Mouse (Mus musculus) liver, embryonic 14.5 days (tissue): ENCODE measurements at regions not wholly inside any gene's neighbourhood (a gene's known extent, or its start where the extent isn't known, plus 50 kb on each side); places are given as distances from the start of the nearest gene placed in this dataset.

Experiments used
- ATAC-seq: fragments of 200-750 bp; cut with Nextera tagmentation; 2 replicates; pipeline ENCODE4 v1.8.0; 2017; ENCODE audit warnings: moderate number of reproducible peaks, mild to moderate bottlenecking, moderate library complexity; ENCODE audit not compliant: insufficient read depth
- DNase-seq, 3 experiments: peaks; one replicate each; pipeline ENCODE4 v3.0.0-alpha.2; 2012 to 2013; ENCODE audit warnings: low read depth in 3 of 3, low spot score in 3 of 3
- H3K27ac ChIP-seq: fragments of 300-500 bp; sonication (generic); 2 replicates; pipeline ENCODE4 v1.5.1; 2014; ENCODE audit warnings: moderate library complexity, mild to moderate bottlenecking, control low read depth, inconsistent platforms
- H3K27me3 ChIP-seq: fragments of 300-500 bp; sonication (generic); 2 replicates; pipeline ENCODE4 v1.6.1; 2014; ENCODE audit warnings: mild to moderate bottlenecking, low read length, moderate library complexity; ENCODE audit not compliant: control insufficient read depth, insufficient read depth
- H3K36me3 ChIP-seq: fragments of 300-500 bp; sonication (generic); replicated peaks from 2 replicates; pipeline ENCODE4 v1.6.1; 2014; ENCODE audit warnings: low read depth; ENCODE audit not compliant: control insufficient read depth, insufficient read depth
- H3K4me1 ChIP-seq, 2 experiments: fragments of 200-500 bp in 1 of 2; fragments of 300-500 bp in 1 of 2; sonication (generic) in 1 of 2; replicated peaks; 2 replicates each; pipeline ENCODE4 v1.6.1; 2012 to 2014; ENCODE audit warnings: antibody characterized with exemption in 1 of 2, inconsistent platforms in 1 of 2, low read length in 1 of 2; ENCODE audit not compliant: control insufficient read depth in 2 of 2, insufficient read depth in 2 of 2
- H3K4me2 ChIP-seq: fragments of 300-500 bp; sonication (generic); 2 replicates; pipeline ENCODE4 v1.6.1; 2014; ENCODE audit warnings: low read depth, mild to moderate bottlenecking, control low read depth, moderate library complexity
- H3K4me3 ChIP-seq, 2 experiments: fragments of 200-500 bp in 1 of 2; fragments of 300-500 bp in 1 of 2; sonication (generic) in 1 of 2; 2 replicates each; pipeline ENCODE4 v1.5.1; 2012 to 2014; ENCODE audit warnings: low read depth in 2 of 2, low read length in 2 of 2, mild to moderate bottlenecking in 2 of 2, control low read depth in 1 of 2, inconsistent platforms in 1 of 2, moderate library complexity in 1 of 2; ENCODE audit not compliant: insufficient read depth in 1 of 2
- H3K9ac ChIP-seq: fragments of 300-500 bp; sonication (generic); replicated peaks from 2 replicates; pipeline ENCODE4 v1.6.1; 2014; ENCODE audit warnings: mild to moderate bottlenecking, control low read depth, moderate library complexity
- H3K9me3 ChIP-seq: fragments of 300-500 bp; sonication (generic); 2 replicates; pipeline ENCODE4 v1.6.1; 2016; ENCODE audit warnings: low read length, mixed read lengths; ENCODE audit not compliant: control insufficient read depth
- CTCF ChIP-seq: IDR thresholded peaks from 2 replicates; pipeline ENCODE4 v1.5.1; 2016; ENCODE audit warnings: antibody characterized with exemption, low read depth, control low read depth
- EP300 ChIP-seq: IDR thresholded peaks from 2 replicates; pipeline ENCODE4 v1.6.1; 2016; ENCODE audit warnings: antibody characterized with exemption, low read depth
- WGBS: fragments of 180-500 bp; shearing (Covaris S2); extraction: QIAGEN DNeasy Blood & Tissue Kit; methylation state at CpG from one replicate; pipeline ENCODE4 v1.1.7; 2014; ENCODE audit not compliant: insufficient replicate concordance; 5-methylcytosine and 5-hydroxymethylcytosine counted together

DNA sequence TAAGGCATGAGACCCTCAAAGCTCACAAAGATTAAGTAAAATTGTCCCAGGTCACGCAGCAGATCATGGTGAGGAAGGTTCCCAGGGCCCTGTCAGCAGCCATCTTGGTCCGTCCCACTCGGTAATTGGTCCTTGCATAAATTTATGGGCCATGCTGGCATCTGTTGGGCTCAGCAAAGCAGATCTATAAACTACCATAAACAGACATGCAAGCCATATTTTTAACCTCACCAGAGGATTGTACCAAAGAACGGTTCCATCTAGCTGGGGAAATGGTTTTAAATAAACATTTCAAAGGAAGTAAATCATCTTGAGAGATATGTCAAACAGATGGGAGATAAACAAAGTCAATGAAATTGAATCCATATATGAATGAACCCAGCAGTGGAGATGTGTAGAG lies 237.1 kb upstream of the Mctp2 start:
- Histone ChIP-seq H3K4me2 (no peak overlapping the region), H3K4me1 (no peaks in the 10 kb centered on the region), H3K9me3 (no peaks in the 10 kb centered on the region), H3K9ac (no peak overlapping the region), H3K4me3 (no peak overlapping the region), H3K27me3 (no peaks in the 10 kb centered on the region), H3K36me3 (no peaks in the 10 kb centered on the region), H3K27ac (no peak overlapping the region)
- ATAC-seq (no peak), DNase-seq (no peak)
- WGBS: 60% methylated on average over 4 of the region's 4 CpGs
- TF ChIP-seq CTCF (no peak), EP300 (no peak)

DNA sequence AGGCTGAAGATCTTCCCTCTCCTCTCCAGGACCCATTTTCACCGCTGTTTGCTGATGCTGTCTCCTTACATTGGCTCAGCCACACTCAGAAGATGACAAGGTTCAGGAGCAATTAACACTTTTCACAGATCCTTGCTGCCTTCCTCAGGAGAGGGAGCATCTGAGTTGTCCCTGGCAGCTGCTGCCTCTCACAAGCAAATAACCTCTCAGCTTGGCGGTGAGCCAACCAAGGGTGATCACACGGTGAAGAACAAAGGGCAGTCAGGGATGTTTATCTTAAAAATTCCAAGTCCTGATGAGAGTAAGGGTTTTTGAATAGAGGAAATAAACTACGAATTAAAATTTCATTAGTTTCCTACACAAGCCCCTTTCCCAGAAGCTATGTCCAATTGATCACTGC lies 237.5 kb upstream of the Mctp2 start:
- H3K9me3 ChIP-seq: no peaks in the 10 kb centered on the region
- no peak overlapping the region for H3K4me3 ChIP-seq
- 28% methylated on average over 4 of the region's 4 CpGs for WGBS
- DNase-seq: no peak
- ATAC-seq: no peak
- H3K9ac ChIP-seq: no peak overlapping the region
- no peak overlapping the region for H3K27ac ChIP-seq
- H3K4me1 ChIP-seq: no peaks in the 10 kb centered on the region
- TF ChIP-seq CTCF: no peak
- no peak for TF ChIP-seq EP300
- H3K4me2 ChIP-seq: no peak overlapping the region
- H3K36me3 ChIP-seq: no peaks in the 10 kb centered on the region
- no peaks in the 10 kb centered on the region for H3K27me3 ChIP-seq

DNA sequence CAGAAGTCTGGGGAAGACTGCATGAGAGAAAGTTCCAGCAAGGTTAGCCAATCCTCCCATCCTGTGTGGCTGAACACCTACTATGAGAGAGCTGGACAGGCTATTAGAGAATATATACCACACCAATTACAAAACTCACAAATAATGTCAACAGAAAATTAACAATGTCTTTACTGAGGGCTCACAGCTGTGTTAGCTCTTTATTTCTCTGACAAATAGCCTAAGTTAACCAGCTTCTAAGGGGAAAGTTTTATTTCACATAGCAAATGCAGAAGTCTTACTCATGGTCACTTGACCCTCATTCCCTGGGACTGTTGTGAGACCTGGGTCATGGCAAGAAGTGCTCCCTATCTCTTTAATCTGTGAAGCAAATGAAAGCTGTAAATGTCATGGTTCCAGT lies 261.0 kb upstream of the Mctp2 start:
- no peak overlapping the region for H3K4me3 ChIP-seq
- no peak for DNase-seq
- no peak overlapping the region for H3K4me2 ChIP-seq

DNA sequence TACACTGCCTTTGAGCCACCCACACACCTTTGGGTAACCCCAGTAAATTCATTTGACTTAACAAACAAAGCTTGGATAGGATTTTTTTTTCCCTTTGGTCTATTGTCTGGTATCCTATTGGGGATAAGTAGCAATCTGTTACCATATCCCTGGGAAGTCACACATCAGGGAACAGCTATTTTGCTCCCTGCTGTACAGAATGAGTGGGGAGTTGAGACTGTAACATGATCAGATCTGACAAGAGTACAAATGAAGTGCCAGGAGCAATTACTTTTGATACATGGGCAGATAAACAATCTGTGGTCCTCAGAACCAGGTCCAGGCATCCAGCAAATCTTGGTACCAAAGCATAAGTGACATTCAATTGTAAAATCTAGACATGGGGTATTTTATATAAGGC lies 262.8 kb upstream of the Mctp2 start:
- H3K4me2 ChIP-seq: no peak overlapping the region
- H3K4me3 ChIP-seq: no peak overlapping the region
- no peak overlapping the region for H3K27ac ChIP-seq
- no peaks in the 10 kb centered on the region for H3K36me3 ChIP-seq
- DNase-seq (no peak), ATAC-seq (no peak)
- no peaks in the 10 kb centered on the region for H3K27me3 ChIP-seq
- H3K9me3 ChIP-seq: no peaks in the 10 kb centered on the region
- no peaks in the 10 kb centered on the region for H3K4me1 ChIP-seq
- no peak for TF ChIP-seq EP300
- no peak for TF ChIP-seq CTCF
- no peak overlapping the region for H3K9ac ChIP-seq

More for the DNA sequence above, 261.0 kb upstream of the Mctp2 start:
- no peaks in the 10 kb centered on the region for H3K27me3 ChIP-seq
- no peak for TF ChIP-seq EP300
- no peak overlapping the region for H3K9ac ChIP-seq
- no peaks in the 10 kb centered on the region for H3K9me3 ChIP-seq
- no peaks in the 10 kb centered on the region for H3K36me3 ChIP-seq
- no peak overlapping the region for H3K27ac ChIP-seq
- H3K4me1 ChIP-seq: no peaks in the 10 kb centered on the region
- ATAC-seq: no peak

DNA sequence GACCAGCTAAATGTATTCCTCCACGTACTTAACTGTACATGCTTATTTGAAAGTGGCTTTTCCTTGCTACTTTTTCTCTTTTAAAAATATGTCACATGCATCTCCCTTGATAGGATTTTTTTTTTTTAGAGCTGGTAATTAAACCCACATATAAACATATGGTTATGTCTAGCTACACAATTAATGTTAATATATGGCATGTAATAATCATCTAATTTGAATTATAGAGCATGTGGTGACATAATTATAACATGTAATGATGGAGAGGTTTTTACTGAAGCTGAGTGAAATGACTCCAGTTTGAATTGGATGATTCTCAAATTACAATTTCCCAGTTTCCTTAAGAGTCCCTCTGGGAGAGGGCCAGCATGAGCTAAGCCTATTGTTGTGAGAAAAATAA lies 267.9 kb upstream of the Mctp2 start:
- H3K4me1 ChIP-seq: no peaks in the 10 kb centered on the region
- no peak overlapping the region for H3K4me3 ChIP-seq
- DNase-seq (no peak), ATAC-seq (no peak)
- H3K4me2 ChIP-seq: no peak overlapping the region
- H3K36me3 ChIP-seq: no peaks in the 10 kb centered on the region
- no peak overlapping the region for H3K27ac ChIP-seq
- H3K9me3 ChIP-seq: no peaks in the 10 kb centered on the region
- no peak overlapping the region for H3K9ac ChIP-seq
- no peaks in the 10 kb centered on the region for H3K27me3 ChIP-seq
- WGBS: 62% methylated on average over 1 of the region's 1 CpGs
- no peak for TF ChIP-seq EP300
- no peak for TF ChIP-seq CTCF

DNA sequence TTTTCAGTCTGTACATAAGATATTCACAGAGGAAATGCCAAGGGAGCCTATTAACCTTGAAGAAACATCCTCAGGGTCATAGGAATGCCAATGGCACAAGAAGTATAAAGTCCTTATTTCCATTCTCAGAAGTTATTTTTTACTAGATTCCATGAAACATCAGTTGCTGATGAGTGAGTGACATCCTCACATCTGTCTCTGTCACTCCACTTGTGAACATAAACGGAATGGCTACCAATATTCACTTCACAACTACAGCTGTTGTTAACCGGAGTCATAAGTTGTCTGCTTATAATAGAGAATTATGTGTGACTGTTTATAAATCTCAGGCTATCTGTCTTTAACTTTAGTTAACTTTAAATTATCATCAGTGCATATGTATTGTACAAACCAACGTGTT lies 278.0 kb upstream of the Mctp2 start:
- WGBS: 49% methylated on average over 3 of the region's 3 CpGs
- no peak overlapping the region for H3K9ac ChIP-seq
- DNase-seq (no peak), ATAC-seq (no peak)
- H3K36me3 ChIP-seq: no peaks in the 10 kb centered on the region
- H3K4me2 ChIP-seq: no peak overlapping the region
- H3K4me3 ChIP-seq: no peak overlapping the region
- H3K27ac ChIP-seq: no peak overlapping the region
- no peak for TF ChIP-seq EP300
- TF ChIP-seq CTCF: no peak
- no peaks in the 10 kb centered on the region for H3K27me3 ChIP-seq
- H3K4me1 ChIP-seq: no peaks in the 10 kb centered on the region
- H3K9me3 ChIP-seq: no peaks in the 10 kb centered on the region
